Mouse (Mus musculus): ENCODE measurements around the gene Insr. TPM values are rescaled to one million over a fixed set of nuclear protein-coding genes. Genes with fewer than 3 reads are reported as not detected.

The Insr gene
- total RNA-seq, 2 experiments from 2014 or later: 120 to 153 TPM

GRCm38 (mm10) chr8:3237319-3237718, 42.1 kb downstream of the Insr start:
- intact Hi-C loops (cut with DNase I): loop anchor here (5.0 kb wide), 1 partner anchor 50 kb away; no protein-coding TSS in a partner anchor
- DNase-seq: peak; percentile 55 to 60

GRCm38 (mm10) chr8:3236277-3236676, 43.1 kb downstream of the Insr start:
- intact Hi-C loops (cut with DNase I): loop anchor here (5.0 kb wide), 1 partner anchor 49 kb away; no protein-coding TSS in a partner anchor

GRCm38 (mm10) chr8:3234569-3234968, 44.8 kb downstream of the Insr start:
- DNase-seq: no peak
- intact Hi-C loops (cut with DNase I): no loop called here

More at GRCm38 (mm10) chr8:3236277-3236676, 43.1 kb downstream of the Insr start:
- DNase-seq: peak in 1 of 2 experiments; percentile 30

- no peak for DNase-seq
- intact Hi-C loops (cut with DNase I): no loop called here
Measured at GRCm38 (mm10) chr8:3232601-3233000, 46.8 kb downstream of the Insr start.

- intact Hi-C loops (cut with DNase I): no loop called here
- peak in 1 of 2 experiments; percentile 36 for DNase-seq
Measured at GRCm38 (mm10) chr8:3230118-3231060, 49.0 kb downstream of the Insr start.

- DNase-seq: no peak
- intact Hi-C loops (cut with DNase I): no loop called here
Measured at GRCm38 (mm10) chr8:3227423-3227822, 52.0 kb downstream of the Insr start.

GRCm38 (mm10) chr8:3225731-3226130, 53.7 kb downstream of the Insr start:
- peak in 1 of 2 experiments; percentile 16 for DNase-seq
- intact Hi-C loops (cut with DNase I): no loop called here

- intact Hi-C loops (cut with DNase I): no loop called here
- DNase-seq: peak in 1 of 2 experiments; percentile 23
Measured at GRCm38 (mm10) chr8:3225184-3225583, 54.2 kb downstream of the Insr start.

- no peak for DNase-seq
- intact Hi-C loops (cut with DNase I): no loop called here
Measured at GRCm38 (mm10) chr8:3222636-3222965, 56.8 kb downstream of the Insr start.

- intact Hi-C loops (cut with DNase I): loop anchor here (2.0 kb wide), 2 partner anchors 37 to 57 kb away; partner anchors contain the start of gene Insr
- peak in 1 of 2 experiments; percentile 31 for DNase-seq
Measured at GRCm38 (mm10) chr8:3221960-3222635, 57.3 kb downstream of the Insr start.

GRCm38 (mm10) chr8:3221047-3221959, 58.1 kb downstream of the Insr start:
- DNase-seq: peak; percentile 81 to 86
- intact Hi-C loops (cut with DNase I): loop anchor here (2.0 kb wide), 2 partner anchors 37 to 57 kb away; partner anchors contain the start of gene Insr

GRCm38 (mm10) chr8:3220502-3220901, 58.9 kb downstream of the Insr start:
- no peak for DNase-seq
- intact Hi-C loops (cut with DNase I): loop anchor here (2.0 kb wide), 2 partner anchors 38 to 58 kb away; partner anchors contain the start of gene Insr

GRCm38 (mm10) chr8:3219921-3220411, 59.5 kb downstream of the Insr start:
- intact Hi-C loops (cut with DNase I): loop anchor here (2.0 to 5.0 kb wide), 3 partner anchors 38 to 59 kb away; partner anchors contain the start of gene Insr
- no peak for DNase-seq

- no peak for DNase-seq
- intact Hi-C loops (cut with DNase I): loop anchor here (5.0 kb wide), 1 partner anchor 37 kb away; no protein-coding TSS in a partner anchor
Measured at GRCm38 (mm10) chr8:3219266-3219665, 60.2 kb downstream of the Insr start.

- intact Hi-C loops (cut with DNase I): loop anchor here (5.0 kb wide), 1 partner anchor 34 kb away; no protein-coding TSS in a partner anchor
Measured at GRCm38 (mm10) chr8:3216541-3217092, 62.8 kb downstream of the Insr start.

GRCm38 (mm10) chr8:3215561-3215960, 63.9 kb downstream of the Insr start:
- peak; percentile 41 to 51 for DNase-seq
- intact Hi-C loops (cut with DNase I): loop anchor here (5.0 kb wide), 1 partner anchor 33 kb away; no protein-coding TSS in a partner anchor

More at GRCm38 (mm10) chr8:3216541-3217092, 62.8 kb downstream of the Insr start:
- DNase-seq: no peak

GRCm38 (mm10) chr8:3214601-3215000, 64.8 kb downstream of the Insr start:
- intact Hi-C loops (cut with DNase I): no loop called here
- DNase-seq: no peak

- DNase-seq: peak; percentile 44 to 63
- intact Hi-C loops (cut with DNase I): no loop called here
Measured at GRCm38 (mm10) chr8:3211456-3211855, 68.0 kb downstream of the Insr start.

- intact Hi-C loops (cut with DNase I): no loop called here
- no peak for DNase-seq
Measured at GRCm38 (mm10) chr8:3209960-3210359, 69.5 kb downstream of the Insr start.

Data from heart, postnatal 36 days (tissue).